Mouse (Mus musculus) bone marrow macrophage, adult 2 months (primary cell): ENCODE data around the gene Mto1.

Experiments used
- CTCF ChIP-seq: IDR thresholded peaks from 2 replicates; pipeline ENCODE4 v1.5.1; 2012; ENCODE audit warnings: low read depth, mild to moderate bottlenecking, low read length, moderate library complexity
- POLR2A ChIP-seq: IDR thresholded peaks from 2 replicates; pipeline ENCODE4 v1.6.1; 2012; ENCODE audit warnings: mild to moderate bottlenecking, low read depth, low read length, borderline replicate concordance

DNA sequence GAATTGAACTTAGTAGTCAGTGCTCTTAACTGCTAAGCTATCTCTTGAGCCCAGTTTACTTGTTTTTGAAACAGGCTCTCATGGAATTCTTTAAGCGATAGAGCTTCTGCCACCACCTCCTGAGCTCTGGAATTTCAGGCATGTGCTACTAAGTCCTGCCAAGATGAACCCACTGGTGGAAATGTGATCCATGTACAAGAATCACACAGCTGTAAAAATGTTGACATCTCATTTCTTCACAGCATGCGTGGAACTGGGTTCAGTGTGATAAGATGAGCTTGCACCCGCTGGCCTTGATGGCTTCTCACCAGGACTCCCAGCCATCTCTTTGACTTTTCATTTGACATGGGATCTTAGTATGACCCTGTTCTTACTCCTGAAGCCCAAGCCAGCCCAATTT is 52.4 kb downstream of the Mto1 start:
- TF ChIP-seq POLR2A, result no peak
- no peak for TF ChIP-seq CTCF
